Mouse (Mus musculus): ENCODE measurements at regions not wholly inside any gene's neighbourhood (a gene's known extent, or its start where the extent isn't known, plus 50 kb on each side); places are given as distances from the start of the nearest gene placed in this dataset.

GRCm38 (mm10) chr13:42617225-42617624 is 63.2 kb upstream of the Phactr1 start:
- no peak for ATAC-seq (replicated peaks in 1 of 2; ENCODE audit: insufficient read depth in 1 of 2, low FRiP score in 2 of 2, low TSS enrichment in 1 of 2, low read depth in 1 of 2, poor library complexity in 2 of 2, severe bottlenecking in 2 of 2)

- ATAC-seq (replicated peaks in 1 of 2; ENCODE audit: insufficient read depth in 1 of 2, low FRiP score in 2 of 2, low TSS enrichment in 1 of 2, low read depth in 1 of 2, poor library complexity in 2 of 2, severe bottlenecking in 2 of 2), result no peak
These were observed 62.6 kb upstream of the Phactr1 start for GRCm38 (mm10) chr13:42617844-42618243.

GRCm38 (mm10) chr13:42619555-42620280 is 60.7 kb upstream of the Phactr1 start:
- no peak for ATAC-seq (replicated peaks in 1 of 2; ENCODE audit: insufficient read depth in 1 of 2, low FRiP score in 2 of 2, low TSS enrichment in 1 of 2, low read depth in 1 of 2, poor library complexity in 2 of 2, severe bottlenecking in 2 of 2)

- ATAC-seq (replicated peaks in 1 of 2; ENCODE audit: insufficient read depth in 1 of 2, low FRiP score in 2 of 2, low TSS enrichment in 1 of 2, low read depth in 1 of 2, poor library complexity in 2 of 2, severe bottlenecking in 2 of 2), result no peak
These were observed 56.9 kb upstream of the Phactr1 start for GRCm38 (mm10) chr13:42623491-42623890.

Measured in hematopoietic stem cell, adult 5-6 weeks (primary cell).